Mouse (Mus musculus) kidney, embryonic 15.5 days (tissue): ENCODE data around the gene Pdpn. TPM values are rescaled to one million over a fixed set of nuclear protein-coding genes. Genes with fewer than 3 reads are reported as not detected.
"Not testable (repeated sequence)": the region's sequence is repeated elsewhere in the genome, so short reads cannot be mapped to it uniquely, and the experiment has no call there.

Source experiments
- ATAC-seq: fragments of 200-750 bp; cut with Nextera tagmentation; replicated peaks from 2 replicates; pipeline ENCODE4 v1.8.0; 2017; ENCODE audit warnings: moderate TSS enrichment; ENCODE audit not compliant: low FRiP score
- H3K27ac ChIP-seq: fragments of 300-500 bp; sonication (generic); 2 replicates; pipeline ENCODE4 v1.5.1; 2015; ENCODE audit warnings: mild to moderate bottlenecking, inconsistent platforms
- H3K27me3 ChIP-seq: fragments of 300-500 bp; sonication (generic); 2 replicates; pipeline ENCODE4 v1.6.1; 2015; ENCODE audit warnings: inconsistent platforms
- H3K36me3 ChIP-seq: fragments of 300-500 bp; sonication (generic); 2 replicates; pipeline ENCODE4 v1.6.1; 2015; ENCODE audit warnings: inconsistent platforms
- H3K4me1 ChIP-seq: fragments of 300-500 bp; sonication (generic); 2 replicates; pipeline ENCODE4 v1.6.1; 2015; ENCODE audit warnings: inconsistent platforms
- H3K4me2 ChIP-seq: fragments of 300-500 bp; sonication (generic); 2 replicates; pipeline ENCODE4 v1.6.1; 2015; ENCODE audit warnings: moderate library complexity, mild to moderate bottlenecking, inconsistent platforms
- H3K4me3 ChIP-seq: fragments of 300-500 bp; sonication (generic); replicated peaks from 2 replicates; pipeline ENCODE4 v1.5.1; 2015; ENCODE audit warnings: mild to moderate bottlenecking, inconsistent platforms
- H3K9ac ChIP-seq: fragments of 300-500 bp; sonication (generic); 2 replicates; pipeline ENCODE4 v1.6.1; 2015; ENCODE audit warnings: mild to moderate bottlenecking, inconsistent platforms
- H3K9me3 ChIP-seq: fragments of 300-500 bp; sonication (generic); replicated peaks from 2 replicates; pipeline ENCODE4 v1.6.1; 2016; ENCODE audit warnings: inconsistent platforms
- WGBS: fragments of 180-500 bp; shearing (Covaris S2); methylation state at CpG from one replicate; pipeline ENCODE4 v1.1.7; 2015; ENCODE audit warnings: mixed read lengths; 5-methylcytosine and 5-hydroxymethylcytosine counted together
- polyA plus RNA-seq: library from polyadenylated mRNA; unstranded; fragments of >200 nt; fragmentation: Nextera tagmentation; extraction: Ambion mirVana; gene quantifications from 2 replicates; pipeline ENCODE4 v1.2.1, GENCODE M21; 2015

Pdpn gene
- polyA plus RNA-seq = 50.0 and 50.7 TPM in 2 replicates

DNA sequence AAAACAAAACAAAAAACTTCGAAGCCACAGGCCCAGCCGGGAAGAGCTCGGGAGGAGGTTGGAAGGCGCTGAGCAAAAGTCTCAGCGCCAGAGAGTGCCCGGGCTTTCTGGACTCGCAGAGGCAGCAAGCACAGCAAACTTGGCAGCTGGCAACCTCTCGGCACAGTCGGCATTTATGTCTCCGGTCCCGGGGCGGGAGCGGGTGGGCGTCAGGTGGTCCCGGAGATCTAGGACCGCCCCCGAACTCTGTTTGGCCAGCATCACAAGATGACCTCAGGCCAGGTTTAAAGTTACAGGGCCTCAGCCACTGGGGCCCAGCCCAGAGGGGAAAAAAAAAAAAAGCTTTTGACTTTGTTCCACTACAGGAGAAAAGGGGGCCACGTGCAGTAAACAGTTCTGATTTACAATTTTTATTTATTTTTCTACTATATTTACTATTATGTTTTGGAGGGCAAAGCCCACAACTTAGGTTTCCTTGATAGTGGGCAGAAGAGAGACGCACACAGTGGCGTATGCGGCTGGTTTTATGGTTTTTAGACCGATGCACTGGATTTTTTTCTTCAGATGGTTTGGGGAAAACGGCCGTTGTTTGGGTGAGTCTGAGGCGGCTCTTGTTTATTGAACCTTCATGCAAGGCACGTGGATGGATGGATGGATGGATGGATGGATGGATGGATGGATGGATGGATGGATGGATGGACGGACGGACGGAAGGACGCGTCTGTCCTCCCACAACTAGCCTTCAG is at the start of gene Pdpn:
Gene Pdpn, minus strand, starts transcription at position 240 of the 746 bp plus-strand sequence.
- peaks cover 7% of the 10 kb centered on the region; the same call in 1 of the 2 replicates for H3K27me3 ChIP-seq
- peak within 1 kb of the TSS; percentile 49 for H3K4me3 ChIP-seq
- no peaks in the 10 kb centered on the region for H3K36me3 ChIP-seq
- H3K27ac ChIP-seq = peak within 1 kb of the TSS; percentile 87
- no peaks in the 10 kb centered on the region for H3K9me3 ChIP-seq
- H3K4me2 ChIP-seq = peak within 1 kb of the TSS; percentile 66
- WGBS = under 1% methylated on average over 31 of the region's 31 CpGs
- ATAC-seq = peak; percentile 78
- peak within 1 kb of the TSS; percentile 39 for H3K9ac ChIP-seq
- peaks cover 69% of the 10 kb centered on the region for H3K4me1 ChIP-seq

DNA sequence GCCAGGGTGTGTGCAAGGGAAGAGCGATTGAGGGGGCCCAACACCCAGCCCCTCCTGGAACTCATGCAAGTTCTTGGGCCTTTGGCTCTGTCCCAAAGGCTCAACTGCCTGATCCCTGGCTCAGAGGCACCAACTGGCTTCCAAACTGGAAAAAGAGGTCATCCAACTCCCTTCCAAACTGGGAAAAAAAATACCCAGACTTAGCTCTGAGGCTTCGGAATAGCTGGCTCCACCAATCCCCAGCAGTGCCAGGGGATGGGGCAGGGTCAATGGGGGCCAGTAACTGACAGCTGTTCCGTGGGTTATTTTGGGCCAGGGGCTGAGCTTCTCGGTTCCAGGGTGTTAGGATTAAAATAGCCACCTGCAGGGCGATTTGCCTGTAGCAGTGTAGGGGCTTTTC is 49.3 kb upstream of the Pdpn start:
- Histone ChIP-seq H3K36me3 (no peaks in the 10 kb centered on the region), H3K27me3 (peaks cover 61% of the 10 kb centered on the region), H3K4me2 (no peak overlapping the region), H3K4me1 (peaks cover 15% of the 10 kb centered on the region), H3K9ac (no peak overlapping the region), H3K27ac (no peak overlapping the region), H3K4me3 (no peak overlapping the region), H3K9me3 (no peaks in the 10 kb centered on the region)
- no peak for ATAC-seq
- 32% methylated on average over 5 of the region's 5 CpGs for WGBS

DNA sequence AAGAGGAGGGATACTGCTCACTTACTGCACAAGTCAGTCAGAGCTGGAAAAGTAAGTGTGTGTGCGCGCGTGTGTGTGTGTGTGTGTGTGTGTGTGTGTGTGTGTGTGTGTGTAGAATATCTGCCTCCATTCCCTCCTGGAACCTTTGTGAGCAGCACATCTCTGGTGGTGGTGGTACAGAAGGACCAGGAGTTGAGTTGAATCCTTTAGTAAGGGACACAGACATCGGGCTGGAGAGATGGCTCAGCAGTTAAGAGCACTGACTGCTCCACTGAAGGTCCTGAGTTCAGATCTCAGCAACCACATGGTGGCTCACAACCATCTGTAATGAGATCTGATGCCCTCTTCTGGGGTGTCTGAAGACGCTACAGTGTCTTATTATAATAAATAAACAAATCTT is 46.1 kb upstream of the Pdpn start:
- not testable (repeated sequence) for H3K36me3 ChIP-seq, H3K4me2 ChIP-seq

DNA sequence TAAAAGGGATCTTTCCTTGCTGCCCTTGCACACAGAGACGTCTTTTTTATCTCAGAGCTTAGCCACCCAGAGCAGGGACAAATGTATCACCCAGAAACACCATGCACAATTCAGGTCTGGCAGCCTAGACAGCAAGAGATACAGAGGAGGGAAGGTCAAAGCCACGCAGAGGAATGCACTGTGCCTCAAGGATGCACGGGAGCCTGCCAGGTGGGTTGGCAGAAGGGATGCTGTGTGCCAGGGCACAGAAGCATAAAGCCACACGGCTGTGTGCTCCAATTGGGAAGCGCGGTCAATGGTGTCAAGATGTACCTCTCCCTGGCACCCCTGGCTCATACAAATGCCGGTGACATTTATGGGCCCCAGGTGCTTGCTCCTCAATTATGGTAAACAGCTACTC is 42.1 kb upstream of the Pdpn start:
- H3K36me3 ChIP-seq = no peaks in the 10 kb centered on the region
- ATAC-seq = no peak
- H3K9me3 ChIP-seq = no peaks in the 10 kb centered on the region
- no peak overlapping the region for H3K27ac ChIP-seq
- no peaks in the 10 kb centered on the region for H3K27me3 ChIP-seq
- H3K4me2 ChIP-seq = no peak overlapping the region
- no peak overlapping the region for H3K9ac ChIP-seq
- no peak overlapping the region for H3K4me3 ChIP-seq
- no peaks in the 10 kb centered on the region for H3K4me1 ChIP-seq
- WGBS = 82% methylated on average over 7 of the region's 7 CpGs

More for the DNA sequence above, 46.1 kb upstream of the Pdpn start:
- Histone ChIP-seq H3K4me1 (peaks cover 13% of the 10 kb centered on the region), H3K27me3 (peaks cover 35% of the 10 kb centered on the region)
- H3K4me3 ChIP-seq, ATAC-seq, H3K27ac ChIP-seq, H3K9me3 ChIP-seq, H3K9ac ChIP-seq: not testable (repeated sequence)
- 83% methylated on average over 5 of the region's 5 CpGs for WGBS

DNA sequence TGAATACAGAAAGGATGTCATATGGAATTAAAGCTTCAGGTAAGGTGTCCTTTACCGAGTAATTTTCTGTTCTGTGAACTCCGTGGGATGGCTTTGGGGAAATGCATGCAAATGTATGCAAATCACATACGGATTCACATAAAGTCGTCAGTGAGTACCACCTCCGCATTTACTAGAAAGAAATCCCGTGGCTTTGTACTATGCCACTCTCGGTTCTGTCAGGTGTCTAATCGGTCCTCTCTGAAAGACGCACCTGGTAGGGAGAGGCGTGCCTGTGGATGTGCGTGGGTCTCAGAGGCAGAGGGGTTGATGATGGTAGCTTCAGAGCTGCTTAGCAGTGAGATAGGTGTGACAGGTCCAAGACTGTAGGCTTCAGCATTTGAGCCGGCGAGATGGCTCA is 40.4 kb upstream of the Pdpn start:
- no peak overlapping the region for H3K9ac ChIP-seq
- H3K9me3 ChIP-seq = no peaks in the 10 kb centered on the region
- H3K27me3 ChIP-seq = no peaks in the 10 kb centered on the region
- no peaks in the 10 kb centered on the region for H3K4me1 ChIP-seq
- H3K4me2 ChIP-seq = no peak overlapping the region
- H3K27ac ChIP-seq = no peak overlapping the region
- WGBS = 88% methylated on average over 13 of the region's 13 CpGs
- no peak overlapping the region for H3K4me3 ChIP-seq
- ATAC-seq = no peak
- no peaks in the 10 kb centered on the region for H3K36me3 ChIP-seq

DNA sequence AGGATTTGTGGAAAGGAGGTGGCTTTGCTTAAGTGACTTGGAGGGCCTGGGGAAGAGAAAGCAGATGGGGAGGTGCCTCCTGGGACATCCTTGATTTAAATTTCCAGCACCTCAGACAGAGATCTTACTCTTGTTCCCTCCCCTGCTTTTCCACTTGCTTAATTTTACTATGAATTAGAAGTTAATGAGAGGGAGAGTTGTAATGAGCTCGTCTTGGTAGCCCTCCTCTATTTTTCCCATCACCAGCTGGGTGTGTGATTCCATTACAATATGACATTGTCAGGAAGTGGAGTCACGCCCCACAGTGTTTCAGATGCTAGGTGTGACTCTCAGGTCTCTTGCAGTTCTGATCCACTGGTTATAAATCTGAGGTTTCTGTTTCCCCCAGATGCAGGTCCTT is 36.7 kb upstream of the Pdpn start:
- Histone ChIP-seq H3K36me3 (no peaks in the 10 kb centered on the region), H3K4me1 (no peaks in the 10 kb centered on the region), H3K4me3 (no peak overlapping the region), H3K27me3 (no peaks in the 10 kb centered on the region), H3K9me3 (no peaks in the 10 kb centered on the region), H3K27ac (no peak overlapping the region), H3K9ac (no peak overlapping the region), H3K4me2 (no peak overlapping the region)
- no peak for ATAC-seq
- 43% methylated on average over 2 of the region's 2 CpGs for WGBS

DNA sequence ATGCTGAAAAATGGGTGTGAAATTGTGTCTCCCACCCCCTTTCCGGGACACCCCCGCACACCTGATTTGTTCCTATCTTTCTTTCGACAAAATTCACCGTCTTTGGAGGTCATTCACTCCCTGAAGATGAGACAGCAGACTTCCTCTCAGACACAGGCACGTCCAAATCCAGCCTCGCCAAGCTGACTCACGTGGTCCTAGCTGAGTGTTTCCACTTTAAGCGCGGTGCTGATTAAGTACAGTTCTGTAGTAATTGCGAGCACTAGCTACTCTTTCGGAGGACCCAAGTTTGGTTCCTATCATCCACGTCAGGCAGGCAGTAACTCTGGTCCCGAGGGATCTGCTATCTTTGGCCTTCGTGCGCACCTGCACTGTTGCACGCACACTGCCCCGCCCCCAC is 35.6 kb upstream of the Pdpn start:
- H3K9me3 ChIP-seq = no peaks in the 10 kb centered on the region
- H3K27ac ChIP-seq = no peak overlapping the region
- H3K36me3 ChIP-seq = no peaks in the 10 kb centered on the region
- H3K4me2 ChIP-seq = no peak overlapping the region
- WGBS = 83% methylated on average over 17 of the region's 17 CpGs
- H3K9ac ChIP-seq = no peak overlapping the region
- ATAC-seq = no peak
- peaks cover 8% of the 10 kb centered on the region; the same call in 1 of the 2 replicates for H3K4me1 ChIP-seq
- no peak overlapping the region for H3K4me3 ChIP-seq
- H3K27me3 ChIP-seq = no peaks in the 10 kb centered on the region

DNA sequence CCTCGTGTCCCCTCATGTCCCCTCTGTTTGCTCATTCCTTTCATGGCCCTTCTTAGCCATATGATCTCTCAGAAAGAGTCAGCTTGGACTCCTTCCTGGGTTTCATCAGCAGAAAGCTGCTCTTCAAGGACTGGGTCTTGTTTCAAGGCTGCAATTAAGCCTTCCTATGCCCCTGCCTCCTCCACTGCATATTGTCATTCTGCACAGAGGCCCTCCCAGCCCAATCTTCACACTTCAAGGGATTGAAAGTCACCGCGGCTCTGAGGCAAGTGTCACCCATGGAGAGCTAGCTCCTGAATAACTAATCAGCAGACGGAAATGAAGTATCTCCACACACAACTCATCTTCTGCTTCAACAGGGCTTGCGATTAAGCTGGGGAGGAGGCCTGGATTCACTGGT is 34.8 kb upstream of the Pdpn start:
- peak; percentile 43; the same call in 1 of the 2 replicates for ATAC-seq
- 24% methylated on average over 5 of the region's 5 CpGs for WGBS
- no peak overlapping the region for H3K9ac ChIP-seq
- no peak overlapping the region for H3K4me2 ChIP-seq
- no peak overlapping the region for H3K27ac ChIP-seq
- no peaks in the 10 kb centered on the region for H3K36me3 ChIP-seq
- no peaks in the 10 kb centered on the region for H3K27me3 ChIP-seq
- H3K4me3 ChIP-seq = no peak overlapping the region
- H3K9me3 ChIP-seq = no peaks in the 10 kb centered on the region
- H3K4me1 ChIP-seq = peaks cover 8% of the 10 kb centered on the region; the same call in 1 of the 2 replicates

DNA sequence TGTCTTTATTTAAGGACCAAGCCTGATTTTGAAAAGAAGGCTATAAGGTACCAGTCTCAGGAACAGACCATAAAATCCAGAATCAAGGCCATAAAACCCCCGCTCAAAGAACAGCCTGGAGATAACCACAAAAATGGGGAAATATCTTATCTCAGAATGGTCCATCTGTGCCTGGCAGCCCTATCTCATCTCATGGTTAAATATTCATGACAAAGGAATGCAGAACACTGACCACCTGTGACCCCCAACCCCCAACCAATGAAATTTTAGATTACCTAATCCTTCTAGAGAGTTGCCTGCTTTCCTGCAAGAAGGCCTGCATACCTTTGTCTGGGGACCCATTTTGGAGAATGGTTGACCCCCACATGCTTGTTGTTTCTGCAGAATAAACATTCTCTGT is 32.4 kb upstream of the Pdpn start:
- H3K36me3 ChIP-seq = no peaks in the 10 kb centered on the region
- no peak for ATAC-seq
- no peak overlapping the region for H3K9ac ChIP-seq
- peaks cover 8% of the 10 kb centered on the region; the same call in 1 of the 2 replicates for H3K4me1 ChIP-seq
- 68% methylated on average over 1 of the region's 1 CpGs for WGBS
- H3K9me3 ChIP-seq = no peaks in the 10 kb centered on the region
- H3K27me3 ChIP-seq = no peaks in the 10 kb centered on the region
- H3K4me3 ChIP-seq = no peak overlapping the region
- H3K27ac ChIP-seq = no peak overlapping the region
- no peak overlapping the region for H3K4me2 ChIP-seq

DNA sequence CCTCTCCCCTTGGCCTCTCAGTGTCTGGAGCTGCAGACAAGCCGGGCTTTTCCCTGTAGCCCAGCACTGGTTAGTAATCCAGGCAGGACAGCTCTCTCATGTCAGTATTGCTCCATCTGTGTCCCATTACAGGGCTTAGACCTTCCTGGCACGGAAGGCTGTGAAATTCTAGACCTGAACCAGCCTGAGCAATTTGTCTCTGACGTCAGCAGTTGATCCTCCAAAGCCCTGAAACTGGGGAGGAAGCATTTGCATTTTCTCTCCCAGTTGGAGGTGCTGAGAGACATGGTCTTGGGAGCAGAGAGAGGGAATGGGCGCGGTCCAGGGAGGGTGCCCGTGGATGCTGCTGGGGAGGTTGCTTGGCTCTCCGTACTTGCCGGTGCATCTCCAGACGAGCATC is 31.2 kb upstream of the Pdpn start:
- H3K4me3 ChIP-seq = no peak overlapping the region
- WGBS = 24% methylated on average over 9 of the region's 9 CpGs
- H3K27ac ChIP-seq = no peak overlapping the region
- peaks cover 8% of the 10 kb centered on the region; the same call in 1 of the 2 replicates for H3K4me1 ChIP-seq
- H3K36me3 ChIP-seq = no peaks in the 10 kb centered on the region
- H3K9ac ChIP-seq = no peak overlapping the region
- peak; percentile 58; the same call in 1 of the 2 replicates for ATAC-seq
- no peaks in the 10 kb centered on the region for H3K9me3 ChIP-seq
- 0 out of 2 replicates have a peak overlapping the region, but pooled peaks have one; percentile 22 for H3K4me2 ChIP-seq
- H3K27me3 ChIP-seq = no peaks in the 10 kb centered on the region

DNA sequence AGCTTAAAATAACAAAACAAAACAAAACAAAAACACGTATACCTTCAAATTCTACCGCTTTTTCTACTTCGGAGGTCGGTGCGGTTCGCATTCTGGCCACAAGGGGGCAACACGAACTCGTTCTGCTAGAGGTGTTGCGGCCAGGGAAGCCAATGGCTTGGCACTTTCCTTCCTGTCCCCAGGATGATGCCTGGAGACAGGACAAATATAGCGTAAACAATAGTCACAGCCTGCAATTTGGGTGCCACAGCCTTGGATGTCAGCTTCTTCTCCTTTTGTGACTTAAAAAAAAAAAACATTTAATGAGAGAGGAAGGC is 26.2 kb upstream of the Pdpn start:
- peaks cover 16% of the 10 kb centered on the region; the same call in 1 of the 2 replicates for H3K4me1 ChIP-seq

DNA sequence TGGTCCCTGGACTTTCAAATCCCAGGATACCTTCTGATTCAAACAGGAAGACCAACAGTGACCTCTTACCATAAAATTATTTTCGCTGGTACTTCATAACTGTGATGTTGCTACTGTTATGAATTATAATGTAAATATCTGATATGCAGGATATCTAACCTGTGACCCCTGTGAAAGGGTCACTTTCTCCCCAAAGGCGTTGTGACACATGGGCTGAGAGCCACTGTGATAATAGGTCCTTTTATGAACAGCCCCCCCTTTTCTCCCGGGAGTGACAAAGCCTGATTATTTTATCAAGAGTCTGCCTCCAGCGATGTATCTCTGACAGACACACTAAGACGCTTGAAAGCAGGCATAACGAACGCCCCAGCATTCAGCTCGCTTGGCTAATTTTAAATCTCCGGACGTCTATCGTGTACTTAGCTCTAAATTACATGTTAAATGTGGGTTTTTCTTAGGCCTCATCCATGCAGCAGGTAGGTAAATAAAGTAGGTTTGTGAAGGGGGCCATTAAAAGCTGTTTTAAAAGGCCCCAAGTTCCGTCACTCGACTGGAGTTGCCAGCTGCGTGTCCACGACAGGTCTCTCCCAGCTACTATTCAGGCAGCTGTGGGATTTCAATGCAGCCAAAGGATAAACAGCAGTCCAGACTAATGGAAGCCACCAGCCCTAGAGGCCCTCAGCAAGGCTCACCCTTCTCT is 25.7 kb upstream of the Pdpn start:
- Histone ChIP-seq H3K9me3 (no peaks in the 10 kb centered on the region), H3K27ac (no peak overlapping the region), H3K36me3 (no peaks in the 10 kb centered on the region), H3K4me2 (peak overlapping the region; percentile 61), H3K4me1 (peaks cover 11% of the 10 kb centered on the region; the same call in 1 of the 2 replicates), H3K9ac (no peak overlapping the region), H3K4me3 (peak overlapping the region; percentile 35), H3K27me3 (no peaks in the 10 kb centered on the region)
- ATAC-seq = peak; percentile 31; the same call in 1 of the 2 replicates
- 16% methylated on average over 15 of the region's 15 CpGs for WGBS

More for the DNA sequence above, 26.2 kb upstream of the Pdpn start:
- Histone ChIP-seq H3K27ac (no peak overlapping the region), H3K4me2 (peak overlapping the region; percentile 61), H3K27me3 (no peaks in the 10 kb centered on the region), H3K9me3 (no peaks in the 10 kb centered on the region), H3K9ac (no peak overlapping the region), H3K4me3 (peak overlapping the region; percentile 35), H3K36me3 (no peaks in the 10 kb centered on the region)
- WGBS = 2% methylated on average over 10 of the region's 10 CpGs
- ATAC-seq = no peak
